Mouse (Mus musculus) activated CD4-positive, CD25-positive, alpha-beta regulatory T cell, adult 4 months (primary cell): ENCODE measurements at regions not wholly inside any gene's neighbourhood (a gene's known extent, or its start where the extent isn't known, plus 50 kb on each side); places are given as distances from the start of the nearest gene placed in this dataset.
"Not testable (repeated sequence)": the region's sequence is repeated elsewhere in the genome, so short reads cannot be mapped to it uniquely, and the experiment has no call there.

ENCODE experiments used
- ATAC-seq: one replicate; pipeline ENCODE4 v1.8.0; 2017

DNA sequence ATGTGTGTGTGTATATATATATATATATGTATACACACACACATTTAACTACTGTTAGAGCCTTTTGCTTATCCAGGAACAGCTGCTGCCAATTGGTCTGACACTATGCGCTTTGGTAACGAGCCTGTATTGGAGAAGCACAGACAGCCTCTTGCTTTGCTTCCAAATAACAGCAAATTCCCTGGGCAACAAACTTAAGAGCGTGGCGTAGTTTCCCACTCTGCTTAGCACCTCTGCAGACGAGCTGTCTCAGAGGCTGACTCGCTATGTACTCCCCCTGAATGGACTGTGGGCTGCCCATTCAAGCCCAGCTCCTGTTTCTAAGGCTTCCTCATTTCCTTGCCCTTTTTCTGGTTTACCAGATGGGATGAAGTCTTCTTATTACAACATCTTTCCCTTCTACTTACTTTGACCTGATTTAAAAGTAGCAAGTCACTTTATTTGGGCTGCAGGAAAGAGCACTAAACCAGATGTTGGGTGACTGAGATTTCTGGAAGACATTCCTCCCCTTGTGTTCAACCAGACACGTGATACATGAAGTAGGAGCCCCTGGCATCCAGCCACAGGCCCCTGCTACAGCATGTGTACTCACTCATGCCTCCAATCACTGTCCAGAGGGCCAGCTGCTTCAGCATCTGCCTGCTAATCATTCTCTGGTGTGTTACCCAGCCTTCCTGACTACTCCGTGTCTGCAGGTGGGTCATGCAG is 111.3 kb upstream of the Gmds start:
- no peak for ATAC-seq

DNA sequence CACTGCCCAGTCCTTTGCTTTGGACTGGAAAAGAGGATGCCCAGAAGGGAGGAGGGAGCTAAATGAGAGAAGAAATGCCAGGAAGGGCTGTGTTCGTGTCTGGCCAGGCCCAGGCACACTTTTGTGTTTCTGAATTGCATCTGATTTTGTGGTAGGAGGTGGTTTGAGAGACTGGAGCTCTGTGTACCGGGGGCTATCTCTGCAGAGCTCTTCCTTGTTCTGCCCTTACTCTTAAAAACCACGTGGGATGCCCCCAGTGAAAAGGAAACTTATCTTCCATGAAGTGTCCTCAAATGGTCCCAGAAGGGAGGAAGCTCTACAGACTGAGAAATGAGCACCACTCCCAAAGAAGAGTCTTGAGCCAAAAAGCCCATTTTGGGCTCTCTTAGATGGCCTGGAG is 106.0 kb upstream of the Gmds start:
- no peak for ATAC-seq

DNA sequence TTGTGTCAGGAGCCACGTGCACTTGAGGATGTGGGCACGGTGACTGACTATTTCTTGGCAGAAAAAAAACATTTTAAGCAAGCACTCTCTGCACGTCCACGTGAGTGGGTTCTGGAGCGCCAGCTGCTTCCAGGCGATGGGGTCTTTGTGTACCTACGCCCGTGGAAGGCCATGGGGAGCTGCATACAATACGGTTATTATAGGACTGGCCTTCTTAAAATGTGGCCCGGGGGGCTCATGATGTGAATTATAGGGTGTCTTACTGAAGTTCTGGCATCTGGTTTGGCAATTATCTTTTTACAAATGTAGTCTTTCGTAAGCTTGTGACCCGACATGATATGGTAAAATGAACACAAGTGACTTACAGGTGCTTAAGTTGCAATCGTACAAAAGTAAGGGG is 103.5 kb upstream of the Gmds start:
- ATAC-seq = no peak

DNA sequence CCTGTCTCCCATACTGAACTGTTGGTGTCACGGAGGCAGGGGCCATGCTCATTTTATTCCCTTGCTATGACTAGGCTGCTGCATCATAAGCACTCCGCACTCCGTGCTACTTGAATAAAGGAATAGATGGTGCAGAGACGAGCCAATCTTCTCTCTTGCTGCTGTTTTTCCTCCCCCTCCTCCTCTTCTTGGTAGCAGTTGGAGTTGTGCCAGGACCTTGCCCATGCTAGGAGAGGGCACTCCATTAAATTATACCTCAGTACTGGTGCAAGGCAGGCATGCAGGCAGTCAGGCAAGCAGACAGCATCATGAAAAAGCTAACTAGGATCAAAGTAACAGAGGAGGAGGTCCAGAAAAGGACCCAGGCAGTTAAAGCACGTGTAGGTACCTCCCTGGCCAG is 96.6 kb upstream of the Gmds start:
- ATAC-seq = no peak

DNA sequence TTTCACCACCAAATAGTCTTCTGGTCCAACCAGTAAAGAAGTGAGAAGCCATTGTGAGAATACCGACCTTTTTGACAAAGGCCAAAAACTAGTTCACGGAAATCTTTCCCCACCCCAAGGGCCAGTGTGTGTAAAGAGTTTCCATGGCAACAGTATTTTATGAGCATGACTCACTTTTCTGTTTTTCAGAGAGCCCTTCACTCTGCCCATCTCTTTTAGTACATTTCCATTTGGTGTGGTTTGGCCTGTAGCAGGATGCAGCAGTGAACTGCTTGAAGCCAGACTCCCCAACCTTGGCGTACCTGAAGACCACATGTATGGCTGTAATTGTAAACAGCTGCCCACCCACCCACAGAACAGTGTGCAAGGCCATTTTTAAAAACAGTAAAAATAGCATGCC is 89.9 kb upstream of the Gmds start:
- ATAC-seq = no peak

DNA sequence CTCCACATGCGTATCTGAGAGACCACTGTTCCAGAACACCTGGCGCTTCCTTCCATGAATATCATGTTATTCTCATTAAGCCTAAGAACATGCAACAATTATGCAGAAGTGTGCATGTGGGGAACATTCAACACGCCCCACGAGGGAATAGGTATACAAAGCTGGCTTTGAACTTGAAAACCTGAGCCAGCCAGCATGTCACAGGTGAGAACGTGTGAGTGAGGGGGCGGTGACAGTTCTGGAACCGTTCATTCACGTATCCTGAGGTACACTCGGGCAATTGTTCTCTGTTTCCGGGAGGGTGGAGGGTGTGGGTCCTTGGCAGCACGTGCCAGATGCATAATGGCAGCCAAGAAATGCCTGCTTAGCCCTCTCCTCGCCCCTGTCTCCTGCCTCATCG is 88.4 kb upstream of the Gmds start:
- no peak for ATAC-seq

DNA sequence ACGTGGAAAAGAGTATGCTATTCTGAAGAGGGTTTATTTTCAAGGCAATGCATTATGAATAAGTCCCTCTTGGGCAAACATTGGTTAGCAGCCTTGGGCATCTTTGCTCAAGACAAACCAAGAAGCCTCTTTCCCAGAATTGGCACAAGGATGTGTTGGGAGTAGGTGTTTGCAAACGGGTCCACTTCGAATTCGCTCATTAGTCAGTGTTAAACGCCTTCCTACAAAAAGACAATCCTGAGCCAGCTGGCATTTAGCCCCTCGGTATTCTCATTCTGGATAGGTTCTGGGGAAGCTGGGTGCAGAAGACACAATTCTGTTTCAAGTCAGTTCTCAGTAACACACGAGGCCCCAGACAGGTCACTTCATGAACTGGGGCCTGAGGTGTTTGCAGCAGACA is 87.7 kb upstream of the Gmds start:
- no peak for ATAC-seq

DNA sequence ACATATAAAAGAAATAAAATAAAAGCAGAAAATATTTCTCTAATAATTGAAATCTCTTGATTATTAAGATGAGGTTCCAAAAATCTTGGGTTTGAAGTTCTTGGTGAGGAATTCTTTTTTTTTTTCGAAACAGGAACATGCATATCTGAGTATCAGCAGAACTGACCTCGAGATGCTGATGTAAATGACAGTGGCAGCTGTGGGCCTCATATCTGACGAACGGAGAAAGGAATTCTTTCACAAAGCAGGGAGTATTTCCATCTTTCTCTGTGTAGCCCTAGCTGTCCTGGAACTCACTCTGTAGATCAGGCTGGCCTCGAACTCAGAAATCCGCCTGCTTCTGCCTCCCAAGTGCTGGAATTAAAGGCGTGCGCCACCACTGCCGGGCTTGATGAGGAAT is 86.0 kb upstream of the Gmds start:
- not testable (repeated sequence) for ATAC-seq

DNA sequence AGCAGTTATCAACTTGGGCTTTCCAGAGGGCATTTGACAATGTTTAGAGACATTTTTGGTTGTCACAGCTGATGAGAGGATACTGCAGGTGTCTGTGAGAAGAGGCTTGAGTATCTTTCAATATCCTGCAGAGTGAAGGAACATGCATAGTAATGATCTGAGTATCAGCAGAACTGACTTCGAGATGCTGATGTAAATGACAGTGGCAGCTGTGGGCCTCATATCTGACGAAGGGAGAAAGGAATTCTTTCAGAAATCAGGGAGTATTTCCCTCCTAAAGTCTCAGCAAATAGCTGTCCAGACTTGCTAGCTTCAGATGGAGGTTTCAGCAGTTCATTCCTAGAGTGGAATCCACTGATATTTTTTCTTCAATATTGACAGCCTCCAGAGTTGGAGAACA is 83.9 kb upstream of the Gmds start:
- no peak for ATAC-seq

DNA sequence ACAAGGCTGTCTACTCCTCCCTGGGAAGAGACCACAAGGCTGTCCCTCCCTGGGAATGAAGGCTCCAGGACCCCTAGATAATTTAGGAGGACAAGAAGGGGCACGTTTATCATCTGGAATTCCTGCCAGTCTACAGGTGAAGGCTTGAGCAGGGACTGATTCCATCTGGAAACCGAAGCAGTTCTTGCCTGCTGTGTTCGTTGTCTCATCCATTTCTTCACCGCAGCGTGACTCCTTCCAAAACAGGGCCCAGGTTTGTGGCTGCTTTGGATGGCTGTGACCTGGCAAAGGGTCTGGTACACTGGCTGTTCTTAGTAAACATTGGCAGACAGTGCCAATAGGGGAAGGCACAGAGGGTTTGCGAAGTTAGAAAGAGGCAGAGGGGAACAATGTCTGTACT is 80.8 kb upstream of the Gmds start:
- ATAC-seq = no peak

DNA sequence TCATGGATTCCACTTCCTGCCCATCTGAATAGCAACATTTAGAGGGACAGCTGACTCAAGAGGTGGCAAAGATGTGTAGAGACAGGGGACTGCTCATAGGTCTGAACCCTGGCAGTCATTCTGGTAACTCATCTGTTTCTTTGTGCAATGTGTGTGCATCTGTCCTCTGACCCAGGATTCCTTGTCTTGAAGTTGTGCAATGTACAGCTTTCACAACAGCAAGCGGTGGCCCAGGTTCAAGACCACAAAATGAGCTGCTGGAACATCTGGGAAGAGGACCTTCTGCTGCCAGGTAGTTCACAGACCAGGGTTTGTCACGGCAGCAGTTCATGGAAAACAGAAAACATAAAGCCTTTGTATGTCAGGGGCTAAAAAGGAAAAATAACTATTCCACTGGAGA is 80.1 kb upstream of the Gmds start:
- no peak for ATAC-seq

DNA sequence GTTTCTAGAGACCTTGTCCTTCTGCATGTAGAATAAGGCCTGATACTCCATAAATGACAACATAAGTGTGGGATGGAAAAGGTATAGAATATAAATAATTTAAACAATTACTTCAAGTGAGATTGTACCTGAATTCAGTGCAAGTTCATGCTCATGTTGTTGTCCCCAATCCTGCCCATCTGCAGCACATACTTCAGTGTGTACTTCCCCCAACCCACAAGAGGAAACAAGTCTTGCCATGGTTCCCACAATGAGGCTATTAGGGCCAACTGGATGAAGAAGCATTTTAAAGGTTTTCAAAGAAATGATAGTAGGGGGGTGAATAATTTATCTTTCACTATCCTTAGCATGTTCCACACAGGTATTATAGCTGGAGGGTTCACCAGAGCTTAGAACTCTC is 79.4 kb upstream of the Gmds start:
- ATAC-seq = no peak

DNA sequence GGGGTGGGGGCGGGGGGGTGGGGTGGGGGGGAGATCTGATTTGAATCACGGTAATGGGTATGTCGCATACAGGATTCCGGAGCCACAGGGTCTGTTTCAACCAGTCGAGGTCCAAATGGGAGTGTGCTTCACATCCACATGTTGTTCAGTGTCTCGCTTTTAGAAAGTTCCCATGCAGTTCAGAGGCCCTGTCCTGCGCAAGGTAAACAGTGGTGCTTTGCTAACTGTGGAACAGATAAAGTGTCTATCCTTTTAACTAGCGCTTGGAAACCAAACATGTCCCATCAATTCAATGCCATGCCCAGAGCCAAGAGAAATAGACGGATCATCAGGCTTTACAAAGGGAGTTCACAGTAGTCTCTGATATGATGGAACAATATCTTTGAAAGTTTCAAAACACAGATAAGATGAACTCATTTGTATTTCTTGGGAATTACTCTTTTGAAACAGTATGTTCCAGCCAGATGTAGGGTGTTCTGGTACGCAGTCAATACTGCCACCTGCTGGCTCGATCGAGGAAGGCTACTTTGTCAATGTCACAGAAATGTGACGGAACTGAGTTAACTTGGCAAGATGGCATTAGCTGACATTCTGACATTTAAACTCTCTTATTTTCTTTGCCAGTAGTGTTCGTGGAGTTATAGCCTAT is 72.9 kb upstream of the Gmds start:
- ATAC-seq = no peak

DNA sequence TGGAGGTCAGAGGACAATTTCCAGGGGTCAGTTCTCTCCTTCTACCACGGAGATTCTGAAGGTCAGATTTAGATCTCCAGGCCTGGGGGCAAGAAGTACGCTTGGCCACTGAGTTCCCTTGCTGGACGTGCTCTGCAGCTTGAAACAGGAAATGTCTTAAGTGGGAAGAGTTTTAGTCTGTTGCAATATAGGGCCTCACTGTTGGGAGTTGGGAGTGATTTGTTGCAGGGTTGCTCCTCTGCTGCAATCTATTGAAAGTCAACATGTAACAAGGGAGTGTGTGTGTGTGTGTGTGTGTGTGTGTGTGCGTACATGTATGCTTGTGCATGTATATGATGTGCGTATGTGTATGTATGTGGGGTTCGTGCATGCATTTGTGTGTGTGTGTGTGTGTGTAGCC is 71.5 kb upstream of the Gmds start:
- no peak for ATAC-seq

DNA sequence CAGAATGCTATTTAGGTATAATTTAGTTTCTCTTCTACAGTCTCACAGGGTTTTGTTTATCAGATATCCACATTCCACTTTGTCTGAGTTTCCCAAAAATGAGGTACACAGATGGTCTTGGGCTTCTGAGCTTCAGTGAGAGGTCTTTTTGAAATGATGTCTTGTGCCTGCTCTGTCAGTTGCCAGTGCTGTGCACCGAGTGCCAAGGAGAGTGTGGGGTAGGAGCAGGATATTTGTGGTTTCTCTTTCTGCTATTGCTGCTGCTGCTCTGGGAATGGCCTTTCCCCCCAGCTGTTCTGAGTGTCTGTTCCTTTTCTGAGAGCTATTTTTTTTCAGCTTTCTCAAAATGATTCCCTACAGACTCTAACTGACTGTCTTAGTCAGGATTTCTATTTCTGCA is 60.1 kb upstream of the Gmds start:
- ATAC-seq = no peak
